Mouse (Mus musculus): ENCODE measurements around the gene Clec10a.

The Clec10a gene

GRCm38 (mm10) chr11:70179401-70179800 is 23.4 kb downstream of the Clec10a start:
- no peak for DNase-seq (ENCODE audit: extremely low read depth, low read depth, low spot score)

GRCm38 (mm10) chr11:70180496-70180895 is 24.5 kb downstream of the Clec10a start:
- DNase-seq (ENCODE audit: extremely low read depth, low read depth, low spot score) = no peak

GRCm38 (mm10) chr11:70185120-70185519 is 29.1 kb downstream of the Clec10a start:
- no peak for DNase-seq (ENCODE audit: extremely low read depth, low read depth, low spot score)

GRCm38 (mm10) chr11:70189319-70190134 is 33.5 kb downstream of the Clec10a start:
- no peak for DNase-seq (ENCODE audit: extremely low read depth, low read depth, low spot score)

GRCm38 (mm10) chr11:70191188-70191587 is 35.2 kb downstream of the Clec10a start:
- DNase-seq (ENCODE audit: extremely low read depth, low read depth, low spot score) = no peak

GRCm38 (mm10) chr11:70192157-70192556 is 36.2 kb downstream of the Clec10a start:
- no peak for DNase-seq (ENCODE audit: extremely low read depth, low read depth, low spot score)

- DNase-seq (ENCODE audit: extremely low read depth, low read depth, low spot score) = no peak
Measured at GRCm38 (mm10) chr11:70193354-70194285, 37.6 kb downstream of the Clec10a start.

- DNase-seq (ENCODE audit: extremely low read depth, low read depth, low spot score) = no peak
Measured at GRCm38 (mm10) chr11:70198332-70198731, 42.3 kb downstream of the Clec10a start.

GRCm38 (mm10) chr11:70199107-70199506 is 43.1 kb downstream of the Clec10a start:
- DNase-seq (ENCODE audit: extremely low read depth, low read depth, low spot score) = no peak

- no peak for DNase-seq (ENCODE audit: extremely low read depth, low read depth, low spot score)
Measured at GRCm38 (mm10) chr11:70200036-70200608, 44.1 kb downstream of the Clec10a start.

- DNase-seq (ENCODE audit: extremely low read depth, low read depth, low spot score) = no peak
Measured at GRCm38 (mm10) chr11:70201691-70202090, 45.7 kb downstream of the Clec10a start.

- DNase-seq (ENCODE audit: extremely low read depth, low read depth, low spot score) = no peak
Measured at GRCm38 (mm10) chr11:70206801-70207200, 50.8 kb downstream of the Clec10a start.

- DNase-seq (ENCODE audit: extremely low read depth, low read depth, low spot score) = no peak
Measured at GRCm38 (mm10) chr11:70207283-70207682, 51.3 kb downstream of the Clec10a start.

- no peak for DNase-seq (ENCODE audit: extremely low read depth, low read depth, low spot score)
Measured at GRCm38 (mm10) chr11:70208778-70209388, 52.9 kb downstream of the Clec10a start.

GRCm38 (mm10) chr11:70210681-70211080 is 54.7 kb downstream of the Clec10a start:
- DNase-seq (ENCODE audit: extremely low read depth, low read depth, low spot score) = no peak

GRCm38 (mm10) chr11:70211972-70212371 is 56.0 kb downstream of the Clec10a start:
- no peak for DNase-seq (ENCODE audit: extremely low read depth, low read depth, low spot score)

- peak; percentile 76 for DNase-seq (ENCODE audit: extremely low read depth, low read depth, low spot score)
Measured at GRCm38 (mm10) chr11:70212423-70212822, 56.4 kb downstream of the Clec10a start, which contains the start of gene Slc16a11. TSS of gene Slc16a11 (plus strand) at chr11:70212752.

GRCm38 (mm10) chr11:70212896-70213295 is 56.9 kb downstream of the Clec10a start:
- DNase-seq (ENCODE audit: extremely low read depth, low read depth, low spot score) = no peak

GRCm38 (mm10) chr11:70213736-70214135 is 57.7 kb downstream of the Clec10a start:
- no peak for DNase-seq (ENCODE audit: extremely low read depth, low read depth, low spot score)

- no peak for DNase-seq (ENCODE audit: extremely low read depth, low read depth, low spot score)
Measured at GRCm38 (mm10) chr11:70214191-70214855, 58.3 kb downstream of the Clec10a start.
